Mouse (Mus musculus) liver, postnatal 0 days (tissue): ENCODE measurements around the gene Luzp2.

Experiments used
- CTCF ChIP-seq: sonication (generic); IDR thresholded peaks from 2 replicates; pipeline ENCODE4 v1.5.1; 2016; ENCODE audit warnings: antibody characterized with exemption, low read depth
- EP300 ChIP-seq: IDR thresholded peaks from 2 replicates; pipeline ENCODE4 v1.6.1; 2016; ENCODE audit warnings: antibody characterized with exemption, low read depth, mild to moderate bottlenecking

- TF ChIP-seq CTCF, result no peak
- no peak for TF ChIP-seq EP300
Measured at GRCm38 (mm10) chr7:54852860-54853259, 17.6 kb downstream of the Luzp2 start.
